Mouse (Mus musculus): ENCODE measurements around the gene Anks1b. TPM values are rescaled to one million over a fixed set of nuclear protein-coding genes. Genes with fewer than 3 reads are reported as not detected.
A peak's percentile ranks its signal among the peaks of the same experiment; 100 is the strongest.

Anks1b gene
- total RNA-seq, 2 experiments from 2014 or later = 426 to 497 TPM

DNA sequence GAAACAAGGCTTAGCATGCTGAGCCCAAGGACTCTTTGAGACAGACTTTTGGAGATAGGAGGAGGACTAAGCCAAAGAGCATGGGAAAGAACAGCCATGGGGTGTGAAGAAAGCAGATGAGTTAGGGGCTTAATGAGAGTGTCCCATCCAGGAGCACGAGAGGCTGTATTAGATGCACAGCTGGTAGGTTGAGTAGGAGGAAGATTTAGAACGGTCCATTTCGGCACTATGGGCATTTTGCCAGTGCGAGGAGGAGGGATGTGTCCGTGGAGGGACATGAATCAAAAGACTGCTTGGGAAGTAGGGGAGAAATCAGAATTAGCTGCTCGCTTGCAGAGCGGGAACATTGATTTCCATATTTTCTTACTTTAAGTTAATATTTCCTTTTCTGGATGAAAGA lies 620.1 kb downstream of the Anks1b start:
- DNase-seq (ENCODE audit: low spot score in 2 of 2) = peak; percentile 32 to 64
- intact Hi-C loops (cut with DNase I) = loop anchor here (5.0 kb wide), 1 partner anchor 184 kb away; no protein-coding TSS in a partner anchor

DNA sequence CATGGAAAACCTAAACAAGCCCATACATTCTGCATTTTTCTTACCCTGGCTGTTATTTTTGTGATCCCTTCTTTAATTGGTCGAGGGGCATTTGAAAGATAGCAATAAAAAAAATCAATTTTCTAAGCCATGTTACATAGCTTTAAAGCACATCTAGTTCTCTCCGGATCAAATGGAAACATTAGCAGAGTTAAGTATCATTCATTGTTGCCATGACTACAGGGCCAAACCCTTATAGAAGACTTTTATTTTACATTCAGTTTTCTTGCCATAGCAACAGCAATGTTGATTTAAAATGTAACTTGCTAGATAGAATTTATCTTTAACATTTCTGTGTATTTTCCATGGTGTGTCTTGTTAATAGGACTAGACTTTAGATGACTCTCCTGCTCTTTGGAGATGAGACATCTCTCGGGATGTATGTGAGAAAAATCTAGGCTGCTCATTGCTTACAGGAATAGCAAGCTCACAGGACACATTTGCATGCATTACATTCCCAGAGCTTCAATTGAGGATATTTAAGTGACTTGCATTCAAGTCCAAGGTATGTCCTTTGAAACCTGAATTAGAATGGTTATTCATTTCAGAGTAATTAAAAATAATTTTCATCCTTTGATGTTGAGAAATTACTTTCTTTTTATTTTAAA lies 620.8 kb downstream of the Anks1b start:
- no peak for DNase-seq (ENCODE audit: low spot score in 2 of 2)
- intact Hi-C loops (cut with DNase I) = loop anchor here (2.0 to 5.0 kb wide), 2 partner anchors 83 to 183 kb away; no protein-coding TSS in a partner anchor

DNA sequence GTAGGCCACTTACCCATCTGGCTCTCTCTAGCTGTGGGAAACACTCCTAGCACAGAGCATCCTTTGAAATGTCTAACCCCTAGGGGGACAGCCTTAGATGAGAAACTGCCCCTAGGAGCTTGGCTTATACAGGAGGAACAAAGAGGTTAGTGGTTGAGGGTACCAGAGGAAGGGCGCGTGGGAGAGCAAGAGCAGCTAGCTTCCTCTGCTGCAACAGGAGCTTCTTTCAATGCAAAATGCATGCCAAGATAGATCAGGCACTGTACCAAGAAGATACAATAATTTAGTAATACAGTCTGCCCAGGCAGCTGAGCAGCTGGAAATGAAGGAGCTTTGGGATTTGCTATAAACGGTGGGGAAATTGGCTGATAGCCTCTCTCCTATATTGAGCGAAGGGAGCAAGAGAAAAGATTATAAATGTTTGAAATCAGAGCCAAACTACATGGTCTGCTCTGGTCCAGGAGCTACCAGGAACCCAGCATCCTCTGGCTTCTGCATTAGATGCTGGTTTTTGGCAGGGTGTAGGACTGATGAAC lies 621.7 kb downstream of the Anks1b start:
- DNase-seq (ENCODE audit: low spot score in 2 of 2) = peak; percentile 54 to 57
- intact Hi-C loops (cut with DNase I) = loop anchor here (2.0 to 5.0 kb wide), 2 partner anchors 82 to 182 kb away; no protein-coding TSS in a partner anchor

- DNase-seq (ENCODE audit: low spot score in 2 of 2) = no peak
- intact Hi-C loops (cut with DNase I) = no loop called here
Measured at GRCm38 (mm10) chr10:90507561-90507960, 634.3 kb downstream of the Anks1b start.

- intact Hi-C loops (cut with DNase I) = no loop called here
- DNase-seq (ENCODE audit: low spot score in 2 of 2) = no peak
Measured at GRCm38 (mm10) chr10:90512801-90513200, 639.5 kb downstream of the Anks1b start.

DNA sequence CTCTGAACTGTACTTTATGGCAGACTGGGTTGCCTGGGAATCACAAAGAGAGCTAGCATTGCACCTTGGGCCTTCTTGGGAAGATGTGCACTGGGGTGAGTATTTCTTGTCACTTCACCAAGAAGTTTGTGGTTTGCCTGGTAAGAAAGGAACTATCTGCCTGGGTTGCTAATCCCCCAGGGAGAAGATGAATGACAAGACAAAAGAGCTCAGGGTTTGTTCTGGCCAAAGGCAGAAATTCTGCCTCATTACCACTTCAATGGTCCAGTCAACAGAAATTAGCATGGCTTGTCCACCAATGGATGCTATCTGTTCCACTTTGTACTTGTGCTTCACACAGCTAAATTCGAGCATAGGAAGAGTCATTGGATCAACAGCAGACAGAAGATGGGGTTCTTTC lies 658.5 kb downstream of the Anks1b start:
- DNase-seq (ENCODE audit: low spot score in 2 of 2) = no peak
- intact Hi-C loops (cut with DNase I) = no loop called here

- no peak for DNase-seq (ENCODE audit: low spot score in 2 of 2)
- intact Hi-C loops (cut with DNase I) = no loop called here
Measured at GRCm38 (mm10) chr10:90535370-90535769, 662.1 kb downstream of the Anks1b start.

DNA sequence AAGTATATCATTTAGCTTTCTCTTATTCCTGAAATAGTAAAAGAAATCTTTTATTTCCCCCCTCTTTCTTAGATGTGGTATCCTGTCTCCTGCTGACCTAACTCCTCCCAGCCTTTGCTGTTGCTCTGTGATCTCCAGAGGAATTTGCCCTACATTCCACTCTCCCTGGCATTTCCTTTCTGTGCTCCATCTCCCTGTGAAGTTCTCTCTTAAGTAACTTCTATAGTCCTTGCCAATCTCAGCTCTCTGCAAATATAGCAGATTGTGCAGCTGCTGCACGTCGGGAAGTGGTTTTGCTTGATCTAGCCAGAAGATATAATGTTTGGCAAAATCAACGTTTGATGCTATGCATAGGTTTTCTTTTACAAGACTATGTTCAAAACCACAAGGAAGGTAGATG lies 673.3 kb downstream of the Anks1b start:
- DNase-seq (ENCODE audit: low spot score in 2 of 2) = no peak
- intact Hi-C loops (cut with DNase I) = no loop called here

GRCm38 (mm10) chr10:90562906-90563305 lies 689.6 kb downstream of the Anks1b start:
- intact Hi-C loops (cut with DNase I) = no loop called here
- no peak for DNase-seq (ENCODE audit: low spot score in 2 of 2)

DNA sequence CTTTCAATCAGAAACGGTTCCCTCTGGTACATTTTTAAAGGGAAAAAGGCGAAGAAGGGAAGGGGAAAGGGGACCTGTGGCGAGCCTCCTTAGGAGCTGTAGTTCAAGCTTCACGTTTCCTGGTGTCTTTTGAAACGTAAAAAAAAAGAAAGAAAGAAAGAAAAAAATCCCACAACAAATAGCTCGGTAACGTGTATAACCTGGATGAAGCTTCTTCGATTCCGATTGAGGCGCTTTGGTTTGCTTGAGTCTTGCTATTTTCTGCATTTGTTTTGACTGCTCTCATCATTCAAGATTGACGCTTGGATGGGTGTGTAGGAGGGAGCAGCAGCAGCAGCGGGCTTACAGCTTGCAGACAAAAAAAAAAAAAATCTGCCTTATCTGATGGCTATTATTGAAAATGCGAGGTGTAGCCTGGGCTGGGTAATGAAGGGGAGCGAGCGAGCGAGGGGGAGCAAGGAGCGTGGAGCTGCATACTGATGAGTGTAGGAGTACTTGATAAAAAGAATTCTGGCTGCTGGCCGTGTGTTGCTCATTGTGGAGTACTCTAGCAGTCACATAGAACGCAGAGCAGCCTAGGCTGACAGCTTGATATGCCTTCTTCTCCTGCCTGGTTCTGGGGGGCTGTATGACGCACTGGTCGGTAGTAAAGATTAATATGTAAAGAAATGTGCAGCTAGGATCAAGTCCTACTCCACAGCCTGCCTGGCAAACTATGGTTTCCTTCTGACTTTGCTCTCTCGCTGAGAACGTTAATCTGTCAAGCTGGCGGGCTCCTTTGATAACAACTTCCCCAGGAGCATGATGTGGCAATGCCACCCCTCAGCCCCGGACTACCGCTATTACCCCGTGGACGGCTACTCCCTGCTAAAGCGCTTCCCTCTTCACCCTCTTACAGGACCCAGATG lies 703.1 kb downstream of the Anks1b start:
- DNase-seq (ENCODE audit: low spot score in 2 of 2) = peak; percentile 73 to 76
- intact Hi-C loops (cut with DNase I) = loop anchor here (2.0 to 10.0 kb wide), 4 partner anchors 82 to 272 kb away; no protein-coding TSS in a partner anchor

DNA sequence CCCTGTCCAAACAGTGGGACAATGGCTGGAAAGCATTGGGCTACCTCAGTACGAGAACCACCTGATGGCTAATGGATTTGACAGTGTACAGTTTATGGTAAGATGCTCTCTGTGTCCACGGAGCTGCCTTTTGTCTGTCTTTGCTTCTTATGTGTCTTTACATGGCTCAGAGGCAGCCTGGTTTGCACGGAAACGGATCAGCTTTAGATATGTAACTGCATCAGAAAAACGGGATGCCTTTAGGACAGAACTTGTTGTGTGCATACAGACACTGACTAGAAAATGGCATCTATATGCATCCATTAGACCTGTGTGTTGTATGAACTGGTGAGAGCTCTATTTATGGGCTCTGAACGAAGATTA lies 703.8 kb downstream of the Anks1b start:
- intact Hi-C loops (cut with DNase I) = loop anchor here (2.0 to 10.0 kb wide), 4 partner anchors 82 to 272 kb away; no protein-coding TSS in a partner anchor
- no peak for DNase-seq (ENCODE audit: low spot score in 2 of 2)

DNA sequence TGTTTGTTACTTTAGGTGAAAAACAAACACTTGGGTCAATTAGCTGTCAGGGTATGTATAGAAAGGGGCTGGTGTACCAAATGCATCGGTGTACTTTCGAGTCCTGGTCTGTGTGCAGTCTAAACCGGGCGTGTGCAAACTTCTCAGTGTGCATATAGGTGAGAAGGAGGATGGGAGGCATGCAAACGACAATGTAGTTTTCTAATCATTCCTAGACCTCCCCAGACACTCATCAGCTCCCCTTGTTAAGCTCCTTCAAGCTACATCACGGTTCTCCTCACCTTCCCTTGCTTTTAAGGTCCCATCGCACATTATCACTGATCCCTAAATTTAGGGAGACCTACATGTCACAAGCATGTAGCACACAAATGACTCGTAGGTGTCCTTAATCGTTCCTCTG lies 704.5 kb downstream of the Anks1b start:
- DNase-seq (ENCODE audit: low spot score in 2 of 2) = no peak
- intact Hi-C loops (cut with DNase I) = loop anchor here (2.0 to 10.0 kb wide), 4 partner anchors 83 to 273 kb away; no protein-coding TSS in a partner anchor

DNA sequence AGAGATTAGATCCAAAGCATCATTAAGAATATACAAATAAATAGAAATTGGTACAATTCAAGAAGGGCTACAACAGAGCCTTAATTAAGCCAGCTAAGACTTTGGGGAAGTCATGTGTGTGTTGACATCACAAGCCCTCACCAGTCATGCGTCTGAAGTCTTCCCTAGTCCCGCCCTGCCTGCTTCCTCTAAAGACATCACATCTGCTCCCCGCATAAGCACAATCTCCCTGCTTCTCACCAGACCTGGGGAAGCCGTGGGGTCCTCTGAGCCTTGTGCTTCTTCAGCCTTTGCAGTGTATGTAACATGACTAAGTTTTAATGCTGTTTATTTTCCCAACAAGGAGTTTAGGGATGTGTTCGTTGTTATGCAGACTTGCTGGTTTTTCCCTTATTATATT lies 706.7 kb downstream of the Anks1b start:
- intact Hi-C loops (cut with DNase I) = loop anchor here (5.0 to 10.0 kb wide), 5 partner anchors 107 to 498 kb away; no protein-coding TSS in a partner anchor
- no peak for DNase-seq (ENCODE audit: low spot score in 2 of 2)

DNA sequence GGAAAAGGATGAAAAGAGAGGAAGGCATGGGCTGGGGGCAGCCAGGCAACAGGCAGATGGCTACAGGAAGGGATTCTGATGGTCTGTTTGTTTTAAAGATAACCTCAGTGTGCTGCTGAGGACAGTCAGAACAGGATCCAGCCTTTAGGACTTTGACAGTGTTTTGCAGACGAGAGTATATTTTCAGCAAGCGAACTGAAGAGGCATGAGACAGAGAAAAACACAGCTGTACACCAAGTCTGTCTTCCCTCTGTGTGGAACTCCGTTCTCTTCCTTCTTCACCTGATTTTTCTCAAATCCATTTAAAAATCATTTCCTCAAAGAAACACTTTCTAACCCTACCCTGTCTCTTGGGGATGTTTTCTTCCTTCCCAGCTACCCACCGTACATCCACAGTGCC lies 710.7 kb downstream of the Anks1b start:
- no peak for DNase-seq (ENCODE audit: low spot score in 2 of 2)
- intact Hi-C loops (cut with DNase I) = loop anchor here (5.0 kb wide), 2 partner anchors 432 to 502 kb away; no protein-coding TSS in a partner anchor

GRCm38 (mm10) chr10:90596142-90596541 lies 722.8 kb downstream of the Anks1b start:
- DNase-seq (ENCODE audit: low spot score in 2 of 2) = peak; percentile 66 to 70
- intact Hi-C loops (cut with DNase I) = loop anchor here (5.0 kb wide), 1 partner anchor 81 kb away; no protein-coding TSS in a partner anchor

DNA sequence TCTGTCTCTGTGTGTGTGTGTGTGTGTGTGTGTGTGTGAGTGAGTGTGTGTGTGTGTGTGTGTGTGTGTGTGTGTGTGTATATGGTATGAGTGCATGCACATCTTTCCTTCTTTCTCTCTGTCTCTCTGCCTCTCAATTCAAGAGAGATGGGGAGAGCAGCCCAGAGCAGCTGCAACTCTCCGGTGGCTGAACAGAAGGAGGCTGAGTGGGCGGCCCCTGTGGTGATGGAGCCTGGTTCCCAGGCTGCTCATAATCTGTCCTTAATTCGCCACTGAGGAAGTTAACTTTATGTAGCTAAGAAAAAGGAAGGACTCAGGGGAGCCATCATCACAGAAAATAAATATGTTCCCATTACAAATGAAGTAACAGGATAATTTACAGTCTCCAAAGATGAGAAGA lies 723.3 kb downstream of the Anks1b start:
- intact Hi-C loops (cut with DNase I) = loop anchor here (5.0 kb wide), 1 partner anchor 81 kb away; no protein-coding TSS in a partner anchor

DNA sequence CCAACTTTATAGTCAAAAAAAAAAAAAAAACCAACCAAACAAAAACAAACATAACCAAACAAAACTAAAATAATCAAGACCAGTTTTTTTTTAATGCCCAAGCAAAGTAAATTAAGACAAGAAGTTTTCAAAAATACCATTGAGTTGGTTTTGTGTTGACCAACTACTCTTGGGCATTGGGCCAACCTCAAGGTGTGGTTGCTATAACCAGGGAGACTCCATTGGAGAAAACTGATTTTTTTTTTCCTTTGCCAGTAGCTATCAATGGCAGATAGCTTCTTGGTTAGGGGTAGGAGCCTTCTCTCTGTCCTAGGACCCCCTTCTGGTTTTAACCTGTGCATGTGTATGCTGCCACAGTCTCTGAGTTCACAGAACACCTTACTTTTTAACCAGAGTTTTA lies 725.8 kb downstream of the Anks1b start:
- intact Hi-C loops (cut with DNase I) = loop anchor here (5.0 kb wide), 1 partner anchor 78 kb away; no protein-coding TSS in a partner anchor
- no peak for DNase-seq (ENCODE audit: low spot score in 2 of 2)

More for the DNA sequence above, 723.3 kb downstream of the Anks1b start:
- DNase-seq (ENCODE audit: low spot score in 2 of 2) = peak; percentile 72 to 73

- no peak for DNase-seq (ENCODE audit: low spot score in 2 of 2)
- intact Hi-C loops (cut with DNase I) = loop anchor here (5.0 kb wide), 1 partner anchor 77 kb away; no protein-coding TSS in a partner anchor
Measured at GRCm38 (mm10) chr10:90599726-90600531, 726.6 kb downstream of the Anks1b start.

DNA sequence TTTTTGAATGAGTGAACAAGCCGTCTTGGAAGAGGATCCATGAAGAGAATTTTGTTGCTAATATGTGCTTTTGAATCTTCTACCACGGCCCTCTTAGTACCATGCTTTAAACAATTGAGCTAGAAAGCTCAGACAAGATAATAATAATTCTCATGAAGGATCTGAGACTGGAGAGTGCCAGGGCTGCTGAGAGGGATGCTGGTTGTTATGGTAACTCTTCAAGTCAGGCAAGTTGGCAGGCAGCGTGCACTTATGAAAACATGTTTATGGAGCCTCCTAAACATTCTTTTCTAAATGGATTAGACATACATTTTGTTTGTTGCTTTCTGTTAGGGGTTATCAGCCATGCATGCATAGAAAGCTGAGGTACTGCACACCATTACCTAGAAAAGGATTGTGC lies 734.3 kb downstream of the Anks1b start:
- no peak for DNase-seq (ENCODE audit: low spot score in 2 of 2)
- intact Hi-C loops (cut with DNase I) = no loop called here

Data from left cerebral cortex, postnatal 36 days (tissue).